Mouse (Mus musculus) midbrain, embryonic 14.5 days (tissue): ENCODE data around the gene Klhl32. TPM values are rescaled to one million over a fixed set of nuclear protein-coding genes. Genes with fewer than 3 reads are reported as not detected.
"Not testable (repeated sequence)": the region's sequence is repeated elsewhere in the genome, so short reads cannot be mapped to it uniquely, and the experiment has no call there.

Experiments
- ATAC-seq: fragments of 200-750 bp; cut with Nextera tagmentation; 2 replicates; pipeline ENCODE4 v1.8.0; 2017; ENCODE audit warnings: moderate number of reproducible peaks, moderate library complexity; ENCODE audit not compliant: low FRiP score, low TSS enrichment
- DNase-seq: peaks from one replicate; pipeline ENCODE4 v3.0.0-alpha.2; 2015
- H3K27ac ChIP-seq: fragments of 300-500 bp; sonication (generic); replicated peaks from 2 replicates; pipeline ENCODE4 v1.5.1; 2014; ENCODE audit warnings: mild to moderate bottlenecking, low read depth, low read length, moderate library complexity
- H3K27me3 ChIP-seq: fragments of 300-500 bp; sonication (generic); 2 replicates; pipeline ENCODE4 v1.6.1; 2014; ENCODE audit warnings: low read length, control low read depth, mixed read lengths; ENCODE audit not compliant: control insufficient read depth, insufficient read depth
- H3K36me3 ChIP-seq: fragments of 300-500 bp; sonication (generic); 2 replicates; pipeline ENCODE4 v1.6.1; 2014; ENCODE audit warnings: low read length, control low read depth; ENCODE audit not compliant: control insufficient read depth, insufficient read depth
- H3K4me1 ChIP-seq: fragments of 300-500 bp; sonication (generic); 2 replicates; pipeline ENCODE4 v1.6.1; 2014; ENCODE audit warnings: mild to moderate bottlenecking, antibody characterized with exemption, low read length, control low read depth; ENCODE audit not compliant: control insufficient read depth, insufficient read depth
- H3K4me2 ChIP-seq: fragments of 300-500 bp; sonication (generic); 2 replicates; pipeline ENCODE4 v1.6.1; 2014; ENCODE audit warnings: mild to moderate bottlenecking, low read length, moderate library complexity
- H3K4me3 ChIP-seq: fragments of 300-500 bp; sonication (generic); replicated peaks from 2 replicates; pipeline ENCODE4 v1.5.1; 2014; ENCODE audit warnings: low read depth, low read length
- H3K9ac ChIP-seq: fragments of 300-500 bp; sonication (generic); replicated peaks from 2 replicates; pipeline ENCODE4 v1.6.1; 2014; ENCODE audit warnings: mild to moderate bottlenecking, low read length, moderate library complexity
- H3K9me3 ChIP-seq: fragments of 300-500 bp; sonication (generic); 2 replicates; pipeline ENCODE4 v1.6.1; 2016; ENCODE audit warnings: low read length, control low read depth, mixed read lengths; ENCODE audit not compliant: control insufficient read depth
- WGBS: fragments of 180-500 bp; shearing (Covaris S2); extraction: QIAGEN DNeasy Blood & Tissue Kit; methylation state at CpG from one replicate; pipeline ENCODE4 v1.1.7; 2014; 5-methylcytosine and 5-hydroxymethylcytosine counted together
- polyA plus RNA-seq: library from polyadenylated mRNA; unstranded; fragments of >200 nt; fragmentation: Nextera tagmentation; extraction: Ambion mirVana; gene quantifications from 2 replicates; pipeline ENCODE4 v1.2.1, GENCODE M21; 2014

The Klhl32 gene
- polyA plus RNA-seq, 1 experiment from 2014 or later, result 22.3 TPM

DNA sequence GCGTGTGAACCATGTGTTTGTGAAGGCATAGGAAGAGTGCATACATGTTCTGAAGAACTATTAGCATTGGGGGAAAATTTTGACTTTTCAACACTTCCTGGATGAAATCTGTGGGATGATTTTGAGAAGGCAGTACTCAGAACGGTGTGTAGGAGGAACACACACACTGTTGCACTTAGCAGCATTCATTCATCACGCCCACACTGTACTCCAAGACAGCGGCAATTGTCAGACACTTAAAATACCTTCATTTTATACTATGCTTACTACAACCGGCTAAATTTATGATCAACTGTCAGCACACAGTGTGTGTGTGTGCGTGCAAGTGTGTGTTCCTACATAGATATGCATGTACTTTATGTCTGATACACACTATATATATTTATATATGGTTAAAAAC is 113.8 kb downstream of the Klhl32 start:
- Histone ChIP-seq H3K9ac (no peak overlapping the region), H3K9me3 (no peaks in the 10 kb centered on the region), H3K4me3 (no peak overlapping the region), H3K4me2 (no peak overlapping the region), H3K27ac (no peak overlapping the region), H3K4me1 (no peaks in the 10 kb centered on the region), H3K27me3 (no peaks in the 10 kb centered on the region), H3K36me3 (no peaks in the 10 kb centered on the region)
- WGBS, result 95% methylated on average over 6 of the region's 6 CpGs
- ATAC-seq, result no peak
- DNase-seq, result no peak

DNA sequence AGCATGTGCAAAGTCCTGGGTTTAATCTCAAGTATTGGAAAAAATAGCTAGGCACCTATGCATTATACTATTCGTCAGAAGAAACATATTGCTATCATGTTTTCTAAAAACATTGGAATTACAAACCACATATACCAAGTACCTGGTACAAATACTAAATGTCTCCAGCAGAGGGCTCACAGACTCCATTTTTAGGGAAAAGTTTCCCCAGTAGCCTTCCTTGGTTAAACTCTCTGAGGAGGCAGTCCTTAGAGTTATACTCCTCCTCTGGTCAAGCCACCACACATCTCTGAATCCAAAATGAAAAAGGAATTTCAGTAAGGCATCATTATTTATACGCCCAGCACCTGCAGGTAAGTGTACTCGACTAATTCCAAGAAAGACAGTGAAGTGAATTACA is 130.1 kb downstream of the Klhl32 start:
- H3K9me3 ChIP-seq, result no peaks in the 10 kb centered on the region
- peak; percentile 48; the same call in 1 of the 2 replicates for ATAC-seq
- DNase-seq, result peak; percentile 91
- H3K36me3 ChIP-seq, result no peaks in the 10 kb centered on the region
- H3K4me2 ChIP-seq, result no peak overlapping the region
- no peak overlapping the region for H3K9ac ChIP-seq
- H3K27me3 ChIP-seq, result no peaks in the 10 kb centered on the region
- H3K4me3 ChIP-seq, result no peak overlapping the region
- no peak overlapping the region for H3K27ac ChIP-seq
- H3K4me1 ChIP-seq, result no peaks in the 10 kb centered on the region
- 32% methylated on average over 3 of the region's 3 CpGs for WGBS

DNA sequence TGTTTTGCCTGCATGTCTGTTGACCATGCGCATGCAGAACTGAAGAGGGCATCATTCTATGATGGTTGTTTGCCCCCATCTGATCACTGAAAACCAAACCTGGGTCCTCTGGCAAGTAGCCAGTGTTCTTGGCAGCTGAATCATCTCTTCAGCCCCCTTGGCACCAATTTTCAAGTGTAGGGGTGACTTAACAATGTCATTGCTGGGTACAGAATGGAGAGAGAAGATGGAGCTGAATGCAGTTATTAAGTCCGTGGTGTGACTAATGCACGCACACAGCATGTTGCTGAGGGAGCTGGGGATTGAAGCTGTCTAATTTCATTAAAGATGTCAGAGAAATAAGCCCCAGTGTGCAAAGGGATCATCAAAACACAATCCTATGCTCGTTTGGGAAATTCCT is 135.4 kb downstream of the Klhl32 start:
- H3K4me1 ChIP-seq, result no peaks in the 10 kb centered on the region
- 37% methylated on average over 4 of the region's 4 CpGs for WGBS
- no peaks in the 10 kb centered on the region for H3K27me3 ChIP-seq
- H3K4me2 ChIP-seq, result no peak overlapping the region
- no peaks in the 10 kb centered on the region for H3K36me3 ChIP-seq
- no peak overlapping the region for H3K27ac ChIP-seq
- no peak overlapping the region for H3K9ac ChIP-seq
- no peaks in the 10 kb centered on the region for H3K9me3 ChIP-seq
- peak; percentile 40 for DNase-seq
- ATAC-seq, result peak; percentile 44; the same call in 1 of the 2 replicates
- H3K4me3 ChIP-seq, result no peak overlapping the region

DNA sequence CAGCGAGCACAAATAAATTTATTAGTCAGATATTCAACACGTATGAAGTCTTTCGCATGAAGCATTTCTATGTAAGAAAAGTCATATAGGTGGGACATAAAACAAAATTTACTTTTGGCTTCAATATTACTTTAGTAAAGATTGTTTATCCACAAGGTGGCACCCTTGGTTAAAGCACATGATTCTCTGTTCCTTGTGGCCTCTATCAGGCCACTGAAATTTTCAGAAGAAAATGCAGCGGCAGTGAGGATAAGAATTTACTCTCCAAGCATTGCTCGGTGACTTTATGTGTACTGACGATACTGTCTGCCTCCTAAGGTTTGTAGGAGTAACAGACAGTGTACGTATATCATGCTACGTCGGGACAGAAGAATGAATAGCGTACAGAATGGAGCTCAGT is 136.6 kb downstream of the Klhl32 start:
- Histone ChIP-seq H3K9ac (no peak overlapping the region), H3K36me3 (no peaks in the 10 kb centered on the region), H3K9me3 (no peaks in the 10 kb centered on the region), H3K27ac (no peak overlapping the region), H3K27me3 (no peaks in the 10 kb centered on the region), H3K4me1 (no peaks in the 10 kb centered on the region), H3K4me2 (no peak overlapping the region), H3K4me3 (no peak overlapping the region)
- DNase-seq, result peak; percentile 77
- no peak for ATAC-seq
- 71% methylated on average over 10 of the region's 10 CpGs for WGBS

DNA sequence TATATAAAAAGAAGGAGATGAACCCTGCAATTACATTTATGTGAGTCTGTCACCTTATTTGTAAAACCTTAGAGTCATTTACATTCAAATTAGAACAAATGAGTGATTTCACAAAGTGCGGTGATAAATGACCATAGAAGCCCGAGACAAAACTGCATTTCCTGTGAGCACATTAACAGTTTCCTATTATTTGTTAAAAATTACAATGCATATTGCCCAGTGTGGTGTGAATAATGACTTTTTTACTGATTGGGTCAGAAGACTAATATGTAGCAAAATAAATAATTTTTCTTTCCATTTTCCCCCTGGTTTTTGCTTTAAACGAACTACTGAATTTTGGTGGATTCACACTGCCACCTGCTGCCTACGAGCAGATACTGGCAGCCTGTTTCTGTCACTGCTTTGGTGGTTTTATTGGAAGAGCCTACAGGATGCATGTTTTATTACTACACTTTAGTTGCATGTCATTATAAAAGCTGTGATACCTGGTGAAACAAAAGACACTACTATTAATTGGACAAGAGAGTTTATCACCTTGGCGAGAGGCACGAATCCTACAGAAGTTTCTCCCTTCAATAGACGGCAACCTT is 152.3 kb downstream of the Klhl32 start:
- ATAC-seq, result no peak
- Histone ChIP-seq H3K4me3 (no peak overlapping the region), H3K4me1 (no peaks in the 10 kb centered on the region), H3K9ac (no peak overlapping the region), H3K9me3 (no peaks in the 10 kb centered on the region), H3K27me3 (no peaks in the 10 kb centered on the region), H3K27ac (no peak overlapping the region), H3K4me2 (no peak overlapping the region), H3K36me3 (no peaks in the 10 kb centered on the region)
- peak; percentile 85 for DNase-seq
- WGBS, result 67% methylated on average over 7 of the region's 7 CpGs

DNA sequence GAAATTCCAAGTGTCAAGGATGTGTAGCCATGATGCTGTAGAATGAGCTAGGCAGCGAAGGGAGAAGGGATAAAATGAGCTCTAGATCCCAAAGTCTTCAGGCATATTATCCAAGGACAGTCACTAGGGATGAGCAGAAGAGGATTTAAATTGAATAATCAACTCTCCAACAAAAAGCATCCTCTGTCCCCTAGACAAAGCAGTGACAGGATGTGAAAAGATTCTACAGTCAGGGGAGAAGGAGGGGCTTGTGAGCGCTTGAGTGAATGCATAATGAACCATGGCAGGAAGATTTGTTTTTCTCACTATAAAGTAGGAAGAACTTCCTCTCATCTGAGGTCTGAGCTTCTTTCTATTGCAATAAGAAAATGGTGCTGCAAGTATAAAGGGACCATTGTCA is 170.8 kb downstream of the Klhl32 start:
- Histone ChIP-seq H3K27ac (no peak overlapping the region), H3K4me3 (no peak overlapping the region), H3K27me3 (no peaks in the 10 kb centered on the region), H3K9ac (no peak overlapping the region), H3K36me3 (no peaks in the 10 kb centered on the region), H3K9me3 (no peaks in the 10 kb centered on the region), H3K4me1 (peaks cover 5% of the 10 kb centered on the region; the same call in 1 of the 2 replicates), H3K4me2 (no peak overlapping the region)
- WGBS, result 21% methylated on average over 2 of the region's 2 CpGs
- ATAC-seq, result no peak
- peak; percentile 29 for DNase-seq

DNA sequence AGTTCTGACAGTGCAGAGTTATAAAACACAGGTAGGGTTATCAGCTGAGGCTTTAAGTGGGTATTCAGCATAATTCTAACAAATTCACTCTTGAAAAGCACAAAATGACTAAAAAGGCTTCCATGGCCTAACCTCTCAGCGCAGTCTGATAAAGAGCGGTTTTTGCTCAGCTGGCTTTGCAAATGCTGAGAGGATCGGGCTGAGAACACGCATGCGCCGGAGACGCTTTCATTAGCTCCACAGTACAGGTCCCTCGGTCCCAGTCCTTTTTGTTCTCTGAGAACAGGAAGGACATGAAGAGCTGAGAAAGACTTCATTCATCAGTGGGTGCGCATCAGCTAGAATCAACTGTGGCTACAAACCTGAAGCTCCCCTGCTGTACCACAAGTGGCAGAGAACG is 180.9 kb downstream of the Klhl32 start:
- H3K9me3 ChIP-seq, result no peaks in the 10 kb centered on the region
- peaks cover 9% of the 10 kb centered on the region; the same call in 1 of the 2 replicates for H3K4me1 ChIP-seq
- no peaks in the 10 kb centered on the region for H3K27me3 ChIP-seq
- peak; percentile 67 for DNase-seq
- 0 out of 2 replicates have a peak overlapping the region, but pooled peaks have one; percentile 26 for H3K27ac ChIP-seq
- 0 out of 2 replicates have a peak, but pooled peaks have one; percentile 14 for ATAC-seq
- no peak overlapping the region for H3K9ac ChIP-seq
- H3K4me3 ChIP-seq, result no peak overlapping the region
- 73% methylated on average over 10 of the region's 10 CpGs for WGBS
- H3K4me2 ChIP-seq, result peak overlapping the region; percentile 5; the same call in 1 of the 2 replicates
- H3K36me3 ChIP-seq, result no peaks in the 10 kb centered on the region

DNA sequence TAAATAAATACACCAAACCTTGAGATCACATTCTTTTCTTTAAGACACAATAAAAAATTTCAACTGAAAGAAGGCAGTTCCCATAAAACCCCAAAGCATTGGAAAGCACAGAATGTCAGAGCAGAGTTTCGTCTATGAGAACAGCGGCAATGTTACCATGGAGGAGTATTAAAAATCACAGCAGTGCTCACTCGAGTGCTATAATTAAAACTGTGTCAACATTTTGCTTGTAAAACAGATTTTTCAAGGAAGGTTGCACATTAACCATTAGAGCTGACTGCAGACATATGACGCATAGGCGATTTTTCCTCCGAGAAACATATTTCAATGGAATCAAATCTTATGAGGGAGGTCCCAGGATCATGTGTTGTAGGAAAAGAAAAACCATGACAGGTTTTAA is 191.7 kb downstream of the Klhl32 start:
- no peak overlapping the region for H3K27ac ChIP-seq
- H3K27me3 ChIP-seq, result no peaks in the 10 kb centered on the region
- 91% methylated on average over 6 of the region's 6 CpGs for WGBS
- ATAC-seq (no peak), DNase-seq (no peak)
- H3K36me3 ChIP-seq, result no peaks in the 10 kb centered on the region
- H3K9ac ChIP-seq, result no peak overlapping the region
- no peak overlapping the region for H3K4me2 ChIP-seq
- H3K4me3 ChIP-seq, result no peak overlapping the region
- no peaks in the 10 kb centered on the region for H3K4me1 ChIP-seq
- H3K9me3 ChIP-seq, result no peaks in the 10 kb centered on the region

DNA sequence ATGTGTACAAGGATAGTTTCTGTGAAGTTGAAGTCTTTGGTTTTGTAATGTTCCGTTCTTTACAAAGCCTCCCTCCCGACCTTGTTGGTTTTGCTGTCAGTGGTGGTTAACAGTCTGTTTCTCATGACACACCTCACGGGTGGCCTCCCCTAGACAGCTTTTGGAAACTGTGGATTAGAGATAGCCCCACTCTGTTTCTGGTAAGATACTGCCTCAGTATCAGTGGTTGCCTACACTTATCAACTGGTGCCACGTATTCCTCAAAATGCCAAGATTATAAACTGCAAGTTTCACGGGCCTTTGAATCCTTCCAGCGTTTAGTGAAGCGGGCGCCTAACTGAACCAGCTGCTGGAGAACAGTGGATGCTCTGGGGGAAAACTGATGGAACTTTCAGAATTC is 206.2 kb downstream of the Klhl32 start:
- DNase-seq, H3K27me3 ChIP-seq, H3K36me3 ChIP-seq, ATAC-seq, H3K4me1 ChIP-seq, H3K9ac ChIP-seq, H3K9me3 ChIP-seq, H3K4me3 ChIP-seq, H3K4me2 ChIP-seq, H3K27ac ChIP-seq: not testable (repeated sequence)
- 92% methylated on average over 5 of the region's 8 CpGs for WGBS
